Mouse (Mus musculus) R1 (cell line): ENCODE results near the gene Nap1l3.
A peak's percentile ranks its signal among the peaks of the same experiment; 100 is the strongest.

Source experiments
- DNase-seq: peaks from one replicate; pipeline ENCODE4 v3.0.0-alpha.2; 2018; ENCODE audit warnings: low read depth, low spot score

Nap1l3 gene

GRCm38 (mm10) chrX:122396781-122397581, at the start of gene Nap1l3:
Gene Nap1l3, minus strand, starts transcription at chrX:122397401.
- peak; percentile 89 for DNase-seq

- no peak for DNase-seq
Observed at GRCm38 (mm10) chrX:122397652-122398051, 451 bp upstream of the Nap1l3 start.
